Mouse (Mus musculus) CH12.LX (cell line): Measurements from ENCODE around the gene Immp2l. TPM values are rescaled to one million over a fixed set of nuclear protein-coding genes. Genes with fewer than 3 reads are reported as not detected.

Experiments
- DNase-seq: peaks from one replicate; pipeline ENCODE4 v3.0.0-alpha.2; 2013; ENCODE audit errors: extremely low read depth
- H3K27ac ChIP-seq: 2 replicates; pipeline ENCODE4 v1.5.1; 2012; ENCODE audit warnings: low read depth, mild to moderate bottlenecking, control low read depth, moderate library complexity; ENCODE audit not compliant: insufficient read depth
- H3K27me3 ChIP-seq: replicated peaks from 2 replicates; pipeline ENCODE3; 2012; ENCODE audit warnings: inconsistent platforms
- H3K36me3 ChIP-seq, 2 experiments: replicated peaks in 1 of 2; 2 replicates each; pipeline versions ENCODE3 to v1.6.1; 2012; ENCODE audit warnings: inconsistent platforms in 1 of 2, low read length in 1 of 2, mild to moderate bottlenecking in 1 of 2, mixed read lengths in 1 of 2, moderate library complexity in 1 of 2; ENCODE audit not compliant: control insufficient read depth in 1 of 2, insufficient read depth in 1 of 2
- H3K4me1 ChIP-seq, 2 experiments: 2 replicates each; pipeline ENCODE4 v1.6.1; 2012; ENCODE audit warnings: inconsistent platforms in 1 of 2, moderate library complexity in 1 of 2; ENCODE audit not compliant: insufficient read depth in 2 of 2, control insufficient read depth in 1 of 2
- H3K4me2 ChIP-seq: 2 replicates; pipeline ENCODE4 v1.6.1; 2012; ENCODE audit warnings: low read depth, mild to moderate bottlenecking, control low read depth; ENCODE audit not compliant: poor library complexity, insufficient read depth, severe bottlenecking
- H3K4me3 ChIP-seq, 3 experiments: fragments of 150-350 bp in 1 of 3; sonication (generic) in 1 of 3; replicated peaks in 1 of 3; 2 replicates each; pipeline versions ENCODE3 to v1.5.1; 2011 to 2012; ENCODE audit warnings: low read depth in 2 of 3, low read length in 2 of 3, mild to moderate bottlenecking in 2 of 3, moderate library complexity in 2 of 3, control low read depth in 1 of 3, improper control_type of control experiment in 1 of 3, inconsistent platforms in 1 of 3, mixed read lengths in 1 of 3; ENCODE audit not compliant: poor library complexity in 1 of 3
- H3K79me2 ChIP-seq: replicated peaks from 2 replicates; pipeline ENCODE4 v1.6.1; 2012; ENCODE audit warnings: mild to moderate bottlenecking, moderate library complexity; ENCODE audit not compliant: control insufficient read depth, poor library complexity, insufficient read depth, severe bottlenecking; ENCODE audit errors: extremely low read depth
- H3K9ac ChIP-seq: 2 replicates; pipeline ENCODE4 v1.6.1; 2012; ENCODE audit warnings: low read depth, mild to moderate bottlenecking, control low read depth, moderate library complexity; ENCODE audit not compliant: insufficient read depth
- H3K9me3 ChIP-seq: replicated peaks from 2 replicates; pipeline ENCODE3; 2012; ENCODE audit warnings: low read length, inconsistent platforms, mixed read lengths
- CHD1 ChIP-seq: IDR thresholded peaks from 2 replicates; pipeline ENCODE4 v1.6.1; 2012; ENCODE audit warnings: low read depth, low read length, improper control_type of control experiment, inconsistent platforms
- CTCF ChIP-seq, 2 experiments: IDR thresholded peaks in 1 of 2; conservative IDR thresholded peaks in 1 of 2; 2 replicates each; pipeline ENCODE4 v1.5.1; 2011 to 2012; ENCODE audit warnings: low read depth in 2 of 2, low read length in 2 of 2, improper control_type of control experiment in 1 of 2, inconsistent platforms in 1 of 2, mild to moderate bottlenecking in 1 of 2, moderate library complexity in 1 of 2
- E2F4 ChIP-seq: IDR thresholded peaks from 2 replicates; pipeline ENCODE4 v1.6.1; 2011; ENCODE audit warnings: low read depth, low read length, improper control_type of control experiment; ENCODE audit not compliant: insufficient replicate concordance
- ELF1 ChIP-seq: IDR thresholded peaks from 2 replicates; pipeline ENCODE4 v1.6.1; 2014; ENCODE audit warnings: low read depth, mild to moderate bottlenecking, inconsistent platforms, low read length, improper control_type of control experiment
- EP300 ChIP-seq: IDR thresholded peaks from 2 replicates; pipeline ENCODE4 v1.6.1; 2011; ENCODE audit warnings: low read length, improper control_type of control experiment
- GABPA ChIP-seq: IDR thresholded peaks from 2 replicates; pipeline ENCODE4 v1.6.1; 2012; ENCODE audit warnings: low read depth, low read length, improper control_type of control experiment, inconsistent platforms; ENCODE audit not compliant: insufficient replicate concordance
- HCFC1 ChIP-seq: IDR thresholded peaks from 2 replicates; pipeline ENCODE4 v1.6.1; 2012; ENCODE audit warnings: low read depth, mild to moderate bottlenecking, inconsistent platforms, low read length, improper control_type of control experiment
- JUN ChIP-seq: IDR thresholded peaks from 2 replicates; pipeline ENCODE4 v1.6.1; 2011; ENCODE audit warnings: low read depth, mild to moderate bottlenecking, low read length, improper control_type of control experiment, moderate library complexity; ENCODE audit not compliant: insufficient read depth
- JUND ChIP-seq: conservative IDR thresholded peaks from 2 replicates; pipeline ENCODE4 v1.6.1; 2011; ENCODE audit warnings: low read depth, low read length, improper control_type of control experiment
- MAFK ChIP-seq: IDR thresholded peaks from 2 replicates; pipeline ENCODE4 v1.6.1; 2011; ENCODE audit warnings: low read length, improper control_type of control experiment; ENCODE audit not compliant: insufficient replicate concordance
- MAX ChIP-seq: IDR thresholded peaks from 2 replicates; pipeline ENCODE4 v1.6.1; 2011; ENCODE audit warnings: low read length, improper control_type of control experiment
- MEF2A ChIP-seq: IDR thresholded peaks from 2 replicates; pipeline ENCODE4 v1.6.1; 2014; ENCODE audit warnings: low read depth, mild to moderate bottlenecking, inconsistent platforms, low read length, improper control_type of control experiment, borderline replicate concordance
- MXI1 ChIP-seq: IDR thresholded peaks from 2 replicates; pipeline ENCODE4 v1.6.1; 2011; ENCODE audit warnings: mild to moderate bottlenecking, low read depth, low read length, improper control_type of control experiment
- MYC ChIP-seq: IDR thresholded peaks from 2 replicates; pipeline ENCODE4 v1.6.1; 2011; ENCODE audit warnings: low read depth, mild to moderate bottlenecking, improper control_type of control experiment, low read length
- NELFE ChIP-seq: IDR thresholded peaks from 2 replicates; pipeline ENCODE4 v1.6.1; 2011; ENCODE audit warnings: low read depth, low read length, improper control_type of control experiment
- RAD21 ChIP-seq: IDR thresholded peaks from 2 replicates; pipeline ENCODE4 v1.6.1; 2011; ENCODE audit warnings: low read depth, mild to moderate bottlenecking, low read length, improper control_type of control experiment, moderate library complexity
- SIN3A ChIP-seq: IDR thresholded peaks from 2 replicates; pipeline ENCODE4 v1.6.1; 2012; ENCODE audit warnings: low read length, improper control_type of control experiment, inconsistent platforms
- SMC3 ChIP-seq: IDR thresholded peaks from 2 replicates; pipeline ENCODE4 v1.6.1; 2011; ENCODE audit warnings: low read depth, low read length, improper control_type of control experiment
- TBP ChIP-seq: conservative IDR thresholded peaks from 2 replicates; pipeline ENCODE4 v1.6.1; 2011; ENCODE audit warnings: low read depth, low read length, improper control_type of control experiment
- USF1 ChIP-seq: IDR thresholded peaks from 2 replicates; pipeline ENCODE4 v1.6.1; 2014; ENCODE audit warnings: low read depth, mild to moderate bottlenecking, inconsistent platforms, low read length, improper control_type of control experiment
- ZC3H11A ChIP-seq: IDR thresholded peaks from 2 replicates; pipeline ENCODE4 v1.6.1; 2012; ENCODE audit warnings: low read depth, mild to moderate bottlenecking, inconsistent platforms, low read length, improper control_type of control experiment
- ZNF384 ChIP-seq: IDR thresholded peaks from 2 replicates; pipeline ENCODE4 v1.6.1; 2012; ENCODE audit warnings: low read depth, low read length, improper control_type of control experiment, inconsistent platforms
- dilution Hi-C: fragments of 300-500 bp; cut with MboI; formaldehyde crosslinking; loops from 2 replicates; pipeline ENCODE4 v1.14.3; 2020; ENCODE audit warnings: low sequenced_read_pairs; ENCODE audit not compliant: extremely low pct_unique_long_range_greater_than_20kb, extremely low pct_ligation_motif_present
- in situ Hi-C: fragments of 300-500 bp; cut with MboI; formaldehyde crosslinking; loops from 3 replicates; pipeline ENCODE4 v1.14.3; 2019; ENCODE audit warnings: low sequenced_read_pairs, low pct_ligation_motif_present, low pct_unique_long_range_greater_than_20kb, mixed read lengths
- polyA plus RNA-seq: library from polyadenylated mRNA; unstranded; fragments of >175 nt; gene quantifications from 2 replicates; pipeline ENCODE4 v1.2.1, GENCODE M21; 2012; ENCODE audit warnings: low read depth; ENCODE audit not compliant: insufficient read length
- total RNA-seq, 2 experiments: library from RNA; depleted of rRNA; stranded (reverse); fragments of 300-350 nt in 1 of 2; fragments of >200 nt in 1 of 2; gene quantifications; 2 replicates each; pipeline ENCODE4 v1.2.3; 2012 to 2014

Gene Immp2l
- total and polyA plus RNA-seq, 3 experiments = 4.8 to 16.5 (median 9.9) TPM

DNA sequence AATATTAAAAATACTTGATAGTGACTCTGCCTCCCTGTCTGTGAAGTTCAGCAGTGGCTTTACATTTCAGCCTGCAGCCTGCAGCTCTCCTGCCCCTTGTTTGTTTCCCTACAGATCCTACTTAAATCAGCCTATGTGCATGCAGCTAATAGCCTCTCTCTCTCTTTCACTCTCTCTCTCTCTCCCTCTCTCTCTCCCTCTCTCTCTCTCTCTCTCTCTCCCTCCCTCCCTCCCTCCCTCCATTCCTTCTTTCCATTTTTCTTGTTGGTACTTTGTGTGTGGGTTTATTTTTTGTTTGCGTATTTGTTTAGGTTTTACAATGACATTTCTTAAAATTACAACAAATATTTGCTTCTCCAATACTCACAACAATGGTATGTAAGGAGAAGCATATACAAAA lies 462.4 kb downstream of the Immp2l start, which contains the start of gene Lrrn3:
Gene Lrrn3 (minus strand): TSS at position 101 of the 400 bp plus-strand sequence.
- Histone ChIP-seq H3K9me3 (no peaks in the 10 kb centered on the region), H3K4me2 (peak within 1 kb of the TSS; percentile 38)
- DNase-seq = no peak
- no peak for TF ChIP-seq SIN3A
- TF ChIP-seq MYC = no peak
- TF ChIP-seq MAX = no peak
- TF ChIP-seq ZNF384 = no peak
- no peak for TF ChIP-seq ZC3H11A
- no peak for TF ChIP-seq E2F4
- TF ChIP-seq HCFC1 = no peak
- no peak for TF ChIP-seq MXI1
- TF ChIP-seq MEF2A = no peak
- TF ChIP-seq CTCF (conservative IDR thresholded peaks at IDR 0.05 in 1 of 2, IDR thresholded peaks at IDR 0.05 in 1 of 2; ENCODE audit: low read depth in 2 of 2, low read length in 2 of 2) = no peak
- no peak for TF ChIP-seq MAFK
- no peak for TF ChIP-seq NELFE
- no peak for TF ChIP-seq TBP
- no peak for TF ChIP-seq JUN
- TF ChIP-seq RAD21 = no peak
- TF ChIP-seq ELF1 = no peak
- TF ChIP-seq SMC3 = no peak
- TF ChIP-seq GABPA = no peak
- TF ChIP-seq, all 38 proteins: peak for 0
- Histone ChIP-seq H3K9ac (no peak within 1 kb of the TSS), H3K4me1 (no peaks in the 10 kb centered on the region), H3K27me3 (no peaks in the 10 kb centered on the region), H3K4me3 (no peak within 1 kb of the TSS), H3K36me3 (no peaks in the 10 kb centered on the region), H3K79me2 (no peaks in the 10 kb centered on the region), H3K27ac (no peak within 1 kb of the TSS)
- dilution Hi-C loops (no loop called here), in situ Hi-C loops (loop anchor here (25.0 kb wide), 2 partner anchors 374 to 649 kb away; no protein-coding TSS in a partner anchor)

DNA sequence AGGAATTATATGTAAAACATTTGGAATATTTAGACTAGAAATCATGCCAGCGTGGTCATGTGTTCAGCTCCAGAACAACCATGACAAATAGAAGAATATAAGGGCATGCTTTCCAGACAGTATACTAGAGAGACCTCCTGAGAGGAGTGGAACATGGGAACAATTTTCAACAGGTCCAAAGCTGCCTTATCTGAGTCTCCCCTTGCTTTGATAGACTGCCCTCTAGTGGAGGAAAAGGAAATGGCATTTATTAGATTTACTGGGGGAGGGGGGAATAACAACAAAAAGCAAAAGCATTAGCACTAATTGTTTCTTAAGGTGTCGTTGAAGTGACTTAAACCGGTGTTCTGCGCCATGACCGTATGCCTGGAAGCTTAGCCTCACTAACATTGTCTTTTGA lies 463.1 kb downstream of the Immp2l start:
- peak; percentile 68 for DNase-seq

More for the DNA sequence above, 463.1 kb downstream of the Immp2l start:
- Histone ChIP-seq H3K9me3 (no peaks in the 10 kb centered on the region), H3K79me2 (no peaks in the 10 kb centered on the region), H3K27ac (no peak overlapping the region), H3K36me3 (no peaks in the 10 kb centered on the region), H3K4me2 (peak overlapping the region; percentile 9; the same call in 1 of the 2 replicates), H3K9ac (no peak overlapping the region), H3K27me3 (no peaks in the 10 kb centered on the region), H3K4me1 (peaks cover 0 to 2% of the 10 kb centered on the region in 2 experiments; a peak in 1 of 4 replicates), H3K4me3 (no peak overlapping the region)
- in situ Hi-C loops = loop anchor here (25.0 kb wide), 2 partner anchors 375 to 650 kb away; no protein-coding TSS in a partner anchor
- peak; percentile 67 for TF ChIP-seq SMC3
- TF ChIP-seq JUND = no peak
- TF ChIP-seq ZC3H11A = no peak
- TF ChIP-seq CHD1 = no peak
- TF ChIP-seq EP300 = no peak
- peak; percentile 73 to 81 for TF ChIP-seq CTCF (conservative IDR thresholded peaks at IDR 0.05 in 1 of 2, IDR thresholded peaks at IDR 0.05 in 1 of 2; ENCODE audit: low read depth in 2 of 2, low read length in 2 of 2)
- TF ChIP-seq USF1 = no peak
- TF ChIP-seq SIN3A = no peak
- peak; percentile 74 for TF ChIP-seq RAD21
- no peak for TF ChIP-seq MYC
- dilution Hi-C loops = no loop called here
